10 mouse cellular contexts compared by ENCODE assay signal in genomic region chr7:118104458-118105052, GRCm38 (mm10). TPM values are rescaled to one million over a fixed set of nuclear protein-coding genes. Genes with fewer than 3 reads are reported as not detected.
DNase-seq lines count a peak whose midpoint lies in the region; ATAC-seq and TF ChIP-seq lines count a peak whose summit lies in the region.
"Had no signal": no experiment of that assay in that cellular context is flagged by ENCODE, and none has a peak within 500 bp of the region (broad histone marks: within the 10 kb centered on the region; RNA-seq: fewer than 3 reads in every experiment).

No protein-coding gene starts in this region.

- H3K36me3 ChIP-seq in liver, embryonic 12.5 days, result peaks cover 59% of the 10 kb centered on the region

- no peaks in the 10 kb centered on the region for H3K27me3 ChIP-seq in liver, embryonic 12.5 days (replicated peaks)
- H3K27me3 ChIP-seq: hindbrain, embryonic 15.5 days had no signal

- no peak for TF ChIP-seq POLR2A in bone marrow macrophage, adult 2 months (IDR thresholded peaks at IDR 0.05; ENCODE audit: borderline replicate concordance, low read depth, low read length)

- 45% methylated on average over 5 of the region's 5 CpGs for WGBS in liver, embryonic 12.5 days (ENCODE audit: insufficient replicate concordance)

- peak overlapping the region; percentile 37 for H3K27ac ChIP-seq in bone marrow macrophage, adult 2 months (ENCODE audit: insufficient read depth, low read depth, low read length)
- peak overlapping the region; percentile 83 for H3K27ac ChIP-seq in liver, embryonic 12.5 days
- H3K27ac ChIP-seq: hindbrain, embryonic 15.5 days had no signal

- TF ChIP-seq CTCF in bone marrow macrophage, adult 2 months (IDR thresholded peaks at IDR 0.05; ENCODE audit: low read depth, low read length), result no peak

- peak; percentile 52 for ATAC-seq in liver, embryonic 12.5 days
- no peak for ATAC-seq in cerebellum, adult (ENCODE audit: insufficient number of reproducible peaks, low FRiP score, low TSS enrichment)

- H3K4me3 ChIP-seq in bone marrow macrophage, adult 2 months (ENCODE audit: insufficient read depth, low read length), result no peak overlapping the region
- no peak overlapping the region for H3K4me3 ChIP-seq in liver, embryonic 12.5 days
- H3K4me3 ChIP-seq: hindbrain, embryonic 15.5 days had no signal

- H3K9me3 ChIP-seq in liver, embryonic 12.5 days (replicated peaks), result no peaks in the 10 kb centered on the region
- H3K9me3 ChIP-seq: hindbrain, embryonic 15.5 days had no signal

- no peak overlapping the region for H3K9ac ChIP-seq in liver, embryonic 12.5 days
- H3K9ac ChIP-seq: hindbrain, embryonic 15.5 days had no signal

- H3K4me2 ChIP-seq in liver, embryonic 12.5 days, result peak overlapping the region; percentile 31
- H3K4me2 ChIP-seq: hindbrain, embryonic 15.5 days had no signal

- peaks cover 37% of the 10 kb centered on the region for H3K4me1 ChIP-seq in bone marrow macrophage, adult 2 months (ENCODE audit: control insufficient read depth, insufficient read depth, low read length)
- H3K4me1 ChIP-seq in liver, embryonic 12.5 days, result peaks cover 68% of the 10 kb centered on the region

- DNase-seq in 3134 (ENCODE audit: extremely low read depth, insufficient read length, low spot score) (peak; percentile 55), 3T3-L1 (ENCODE audit: low read depth, low spot score) (peak; percentile 94)
- no peak for DNase-seq in natural killer cell, adult 2 months (ENCODE audit: low spot score in 2 of 2)
- no peak for DNase-seq in heart, adult 9 months (ENCODE audit: low spot score in 2 of 2)
- DNase-seq: cerebellum, adult 9-10 months; thymus, postnatal 14 days had no signal

RNA-seq across cellular contexts. Expression of gene Rps15a, which starts 11.4 kb away (rescaled TPM):
- 1,086 and 1,198 TPM in 2 replicates for polyA plus RNA-seq in bone marrow macrophage, adult 2 months (2012; ENCODE audit: insufficient read depth, insufficient read length, missing spikeins)
- 565 and 598 TPM in 2 replicates for polyA plus RNA-seq in liver, embryonic 12.5 days (2016; fragmentation: Nextera tagmentation; extraction: Ambion mirVana)

RNA-seq across cellular contexts. Expression of gene Arl6ip1, which starts 24.9 kb away (rescaled TPM):
- 277 and 281 TPM in 2 replicates for polyA plus RNA-seq in bone marrow macrophage, adult 2 months (2012; ENCODE audit: insufficient read depth, insufficient read length, missing spikeins)
- polyA plus RNA-seq in liver, embryonic 12.5 days (2016; fragmentation: Nextera tagmentation; extraction: Ambion mirVana), result 254 and 292 TPM in 2 replicates

Comparison
In these comparisons a context has a peak if more than half of its experiments do, and no peak if none do; other contexts are left out.
1. DNase-seq: peak in 3134 (single experiment) and 3T3-L1 (single experiment); none in natural killer cell, adult 2 months (0 of 2) and heart, adult 9 months (0 of 2).